Mouse (Mus musculus): ENCODE data around the gene Hist2h2ab.

- no peak for TF ChIP-seq POLR2A (IDR thresholded peaks at IDR 0.05; ENCODE audit: extremely low read depth, insufficient read depth, low read length)
- no peak for TF ChIP-seq CTCF (IDR thresholded peaks at IDR 0.05; ENCODE audit: low read depth, low read length)
These were observed 48.6 kb upstream of the Hist2h2ab start for GRCm38 (mm10) chr3:96170976-96171545.

Data from liver, adult 2 months (tissue).